Mouse (Mus musculus) heart, embryonic 16.5 days (tissue): ENCODE measurements at regions not wholly inside any gene's neighbourhood (a gene's known extent, or its start where the extent isn't known, plus 50 kb on each side); places are given as distances from the start of the nearest gene placed in this dataset.

Experiments
- ATAC-seq: fragments of 200-750 bp; cut with Nextera tagmentation; replicated peaks from 2 replicates; pipeline ENCODE4 v1.8.0; 2017; ENCODE audit warnings: moderate number of reproducible peaks; ENCODE audit not compliant: insufficient read depth, low FRiP score; ENCODE audit errors: extremely low read depth
- H3K27ac ChIP-seq: fragments of 300-500 bp; sonication (generic); 2 replicates; pipeline ENCODE4 v1.5.1; 2014; ENCODE audit warnings: mild to moderate bottlenecking, low read length, control low read depth, moderate library complexity
- H3K27me3 ChIP-seq: fragments of 300-500 bp; sonication (generic); 2 replicates; pipeline ENCODE4 v1.6.1; 2014; ENCODE audit warnings: low read length, mixed read lengths; ENCODE audit not compliant: control insufficient read depth, insufficient read depth
- H3K36me3 ChIP-seq: fragments of 300-500 bp; sonication (generic); 2 replicates; pipeline ENCODE4 v1.6.1; 2014; ENCODE audit not compliant: control insufficient read depth, insufficient read depth
- H3K4me1 ChIP-seq: fragments of 300-500 bp; sonication (generic); 2 replicates; pipeline ENCODE4 v1.6.1; 2014; ENCODE audit warnings: low read length, mixed read lengths; ENCODE audit not compliant: control insufficient read depth, insufficient read depth
- H3K4me2 ChIP-seq: fragments of 300-500 bp; sonication (generic); 2 replicates; pipeline ENCODE4 v1.6.1; 2014; ENCODE audit warnings: low read depth, mild to moderate bottlenecking, control low read depth, low read length
- H3K4me3 ChIP-seq: fragments of 300-500 bp; sonication (generic); 2 replicates; pipeline ENCODE4 v1.5.1; 2014; ENCODE audit warnings: mild to moderate bottlenecking, control low read depth, low read length
- H3K9ac ChIP-seq: fragments of 300-500 bp; sonication (generic); 2 replicates; pipeline ENCODE4 v1.6.1; 2014; ENCODE audit warnings: low read length, control low read depth
- H3K9me3 ChIP-seq: fragments of 300-500 bp; sonication (generic); replicated peaks from 2 replicates; pipeline ENCODE4 v1.6.1; 2016; ENCODE audit warnings: low read length; ENCODE audit not compliant: control insufficient read depth
- WGBS: fragments of 180-500 bp; shearing (Covaris S2); extraction: QIAGEN DNeasy Blood & Tissue Kit; methylation state at CpG from one replicate; pipeline ENCODE4 v1.1.7; 2014; 5-methylcytosine and 5-hydroxymethylcytosine counted together

DNA sequence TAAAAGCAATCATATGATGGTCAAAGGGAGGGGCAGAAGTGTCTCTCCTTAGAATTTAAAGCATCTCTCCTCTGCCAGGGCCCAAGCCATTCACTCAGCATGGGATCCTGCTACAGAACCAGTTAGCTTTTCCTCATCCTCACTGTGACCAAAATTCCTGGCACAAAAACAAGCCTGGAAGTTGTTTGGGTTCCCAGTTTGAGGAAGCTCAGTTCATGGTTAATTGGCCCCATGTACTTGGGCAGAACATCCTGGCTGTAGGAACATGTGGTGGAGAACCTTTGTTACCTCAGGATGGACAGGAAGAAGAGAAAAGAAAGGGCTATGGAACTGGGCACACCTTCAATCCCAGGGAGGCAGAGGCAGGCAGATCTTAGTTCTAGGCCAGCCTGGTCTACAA is 52.4 kb upstream of the Mfge8 start:
- H3K4me1 ChIP-seq, result peaks cover 10% of the 10 kb centered on the region
- H3K36me3 ChIP-seq, result no peaks in the 10 kb centered on the region
- no peak for ATAC-seq
- no peak overlapping the region for H3K27ac ChIP-seq
- no peaks in the 10 kb centered on the region for H3K27me3 ChIP-seq
- no peaks in the 10 kb centered on the region; the same call in 1 of the 2 replicates for H3K9me3 ChIP-seq
- H3K4me2 ChIP-seq, result no peak overlapping the region
- no peak overlapping the region for H3K9ac ChIP-seq
- H3K4me3 ChIP-seq, result no peak overlapping the region

DNA sequence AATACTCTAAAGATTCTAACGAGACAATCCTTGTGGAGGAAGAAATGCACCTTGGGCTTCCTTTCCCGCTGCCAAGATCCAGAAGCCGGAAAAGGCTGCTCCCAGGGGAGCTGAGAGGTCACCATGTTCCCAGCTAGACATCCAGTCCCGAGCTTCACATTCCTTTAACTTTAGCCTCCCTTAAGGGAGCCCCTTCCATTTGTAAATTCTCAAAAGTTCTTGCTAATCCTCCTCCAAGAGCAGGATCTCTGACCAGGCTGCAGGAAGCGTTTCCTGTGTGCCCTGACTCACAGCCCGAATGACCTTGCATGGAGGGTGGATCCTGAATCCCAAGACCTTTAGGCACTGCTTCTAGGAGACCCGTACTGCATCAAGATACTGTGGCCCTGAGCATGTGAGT is 53.5 kb upstream of the Mfge8 start:
- WGBS, result 25% methylated on average over 7 of the region's 7 CpGs
- H3K4me1 ChIP-seq, result peaks cover 10% of the 10 kb centered on the region
- H3K27ac ChIP-seq, result peak overlapping the region; percentile 67
- H3K9me3 ChIP-seq, result no peaks in the 10 kb centered on the region; the same call in 1 of the 2 replicates
- no peaks in the 10 kb centered on the region for H3K36me3 ChIP-seq
- H3K9ac ChIP-seq, result no peak overlapping the region
- peak; percentile 37; the same call in 1 of the 2 replicates for ATAC-seq
- no peak overlapping the region; the same call in 1 of the 2 replicates for H3K4me2 ChIP-seq
- H3K4me3 ChIP-seq, result no peak overlapping the region
- H3K27me3 ChIP-seq, result no peaks in the 10 kb centered on the region

DNA sequence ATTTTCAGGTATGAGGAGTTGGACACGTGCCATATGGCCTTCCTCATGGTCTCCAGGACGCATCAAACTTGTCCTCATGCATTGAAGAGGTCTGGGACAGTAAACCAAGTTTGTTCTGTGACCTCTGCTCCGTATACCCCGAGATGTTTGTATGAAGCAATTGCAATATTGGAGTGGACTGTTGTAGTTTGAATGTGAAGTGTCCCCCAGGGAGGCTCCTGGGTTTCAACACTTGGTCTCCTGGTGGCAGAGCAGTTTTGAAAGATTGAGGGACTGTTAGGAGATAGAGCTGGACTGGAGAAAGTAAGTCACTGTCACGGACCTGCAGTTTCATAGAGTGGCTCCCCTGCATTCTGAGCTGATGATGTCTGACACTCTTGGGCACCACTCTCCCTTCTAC is 54.6 kb upstream of the Mfge8 start:
- WGBS, result 76% methylated on average over 5 of the region's 5 CpGs
- peak overlapping the region; percentile 67; the same call in 1 of the 2 replicates for H3K27ac ChIP-seq
- H3K9ac ChIP-seq, result no peak overlapping the region
- no peaks in the 10 kb centered on the region; the same call in 1 of the 2 replicates for H3K9me3 ChIP-seq
- no peak overlapping the region for H3K4me2 ChIP-seq
- no peaks in the 10 kb centered on the region for H3K36me3 ChIP-seq
- ATAC-seq, result no peak
- no peaks in the 10 kb centered on the region for H3K27me3 ChIP-seq
- H3K4me3 ChIP-seq, result no peak overlapping the region
- peaks cover 10% of the 10 kb centered on the region for H3K4me1 ChIP-seq

DNA sequence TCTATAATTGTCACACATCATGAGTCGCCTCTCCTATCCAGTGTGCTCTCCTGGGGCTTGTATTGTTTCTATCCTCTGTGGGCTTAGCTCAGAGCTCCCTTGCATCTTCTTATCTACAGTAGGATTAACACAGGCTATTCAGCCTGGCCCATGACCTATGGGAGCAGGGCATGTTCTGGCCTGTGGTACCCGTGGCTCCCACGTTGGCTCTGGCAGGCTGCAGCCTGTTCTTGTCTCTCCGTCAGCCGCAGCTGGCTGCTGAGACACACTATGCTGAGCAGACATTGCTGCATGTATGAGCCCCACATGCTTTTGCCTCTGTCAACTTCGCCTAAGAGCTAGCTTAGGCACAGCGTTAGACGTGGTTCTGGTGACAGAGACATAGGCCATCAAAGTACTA is 58.3 kb upstream of the Mfge8 start:
- 42% methylated on average over 8 of the region's 8 CpGs for WGBS
- no peaks in the 10 kb centered on the region for H3K36me3 ChIP-seq
- H3K9ac ChIP-seq, result no peak overlapping the region
- H3K27ac ChIP-seq, result no peak overlapping the region
- peaks cover 22% of the 10 kb centered on the region for H3K4me1 ChIP-seq
- ATAC-seq, result no peak
- H3K4me2 ChIP-seq, result no peak overlapping the region
- no peaks in the 10 kb centered on the region for H3K27me3 ChIP-seq
- no peaks in the 10 kb centered on the region; the same call in 1 of the 2 replicates for H3K9me3 ChIP-seq
- H3K4me3 ChIP-seq, result no peak overlapping the region

DNA sequence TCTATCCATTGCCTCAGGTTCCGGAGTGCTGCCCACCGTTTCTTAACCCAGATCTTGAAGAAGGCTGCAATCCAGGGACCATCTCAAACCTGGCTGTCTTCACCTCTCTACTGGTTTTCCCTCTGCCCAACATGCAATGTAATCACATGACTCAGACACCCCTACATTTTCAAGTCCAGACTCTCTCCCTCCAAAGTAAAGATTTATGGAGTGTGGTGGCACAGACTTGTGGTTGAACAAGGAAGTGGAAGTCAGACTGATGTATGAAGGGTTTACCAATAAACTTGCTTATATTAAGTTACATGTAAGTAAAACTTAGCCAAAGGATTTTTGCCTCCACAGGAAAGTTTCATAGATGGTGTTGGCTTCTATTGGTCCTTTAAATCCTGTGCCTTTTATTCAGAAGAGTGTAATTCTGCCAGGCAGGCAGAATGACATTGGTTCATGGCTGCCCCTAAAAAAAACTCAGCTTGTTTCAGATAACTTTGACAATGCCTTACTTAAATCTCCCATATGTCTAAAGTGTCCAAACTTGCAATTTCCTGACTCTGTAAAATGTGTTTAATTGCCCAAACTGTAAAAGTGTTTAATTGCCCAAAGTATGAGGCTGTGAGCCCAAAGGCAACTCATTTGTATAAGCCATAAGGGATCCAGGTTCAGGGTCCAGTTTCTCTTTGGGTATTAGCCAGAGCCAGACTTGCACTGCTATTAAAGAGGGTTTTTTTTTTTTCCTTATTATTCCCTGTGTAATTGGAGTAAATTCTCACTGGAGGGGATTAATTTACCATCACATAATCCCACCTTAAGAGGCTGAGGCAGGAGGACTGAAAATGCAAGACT is 61.7 kb upstream of the Mfge8 start:
- WGBS, result 94% methylated on average over 2 of the region's 2 CpGs
- peaks cover 12% of the 10 kb centered on the region for H3K4me1 ChIP-seq
- no peaks in the 10 kb centered on the region for H3K36me3 ChIP-seq
- H3K4me3 ChIP-seq, result no peak overlapping the region
- H3K4me2 ChIP-seq, result peak overlapping the region; percentile 54; the same call in 1 of the 2 replicates
- H3K9ac ChIP-seq, result no peak overlapping the region
- ATAC-seq, result no peak
- H3K27me3 ChIP-seq, result no peaks in the 10 kb centered on the region
- H3K9me3 ChIP-seq, result no peaks in the 10 kb centered on the region; the same call in 1 of the 2 replicates
- H3K27ac ChIP-seq, result no peak overlapping the region

DNA sequence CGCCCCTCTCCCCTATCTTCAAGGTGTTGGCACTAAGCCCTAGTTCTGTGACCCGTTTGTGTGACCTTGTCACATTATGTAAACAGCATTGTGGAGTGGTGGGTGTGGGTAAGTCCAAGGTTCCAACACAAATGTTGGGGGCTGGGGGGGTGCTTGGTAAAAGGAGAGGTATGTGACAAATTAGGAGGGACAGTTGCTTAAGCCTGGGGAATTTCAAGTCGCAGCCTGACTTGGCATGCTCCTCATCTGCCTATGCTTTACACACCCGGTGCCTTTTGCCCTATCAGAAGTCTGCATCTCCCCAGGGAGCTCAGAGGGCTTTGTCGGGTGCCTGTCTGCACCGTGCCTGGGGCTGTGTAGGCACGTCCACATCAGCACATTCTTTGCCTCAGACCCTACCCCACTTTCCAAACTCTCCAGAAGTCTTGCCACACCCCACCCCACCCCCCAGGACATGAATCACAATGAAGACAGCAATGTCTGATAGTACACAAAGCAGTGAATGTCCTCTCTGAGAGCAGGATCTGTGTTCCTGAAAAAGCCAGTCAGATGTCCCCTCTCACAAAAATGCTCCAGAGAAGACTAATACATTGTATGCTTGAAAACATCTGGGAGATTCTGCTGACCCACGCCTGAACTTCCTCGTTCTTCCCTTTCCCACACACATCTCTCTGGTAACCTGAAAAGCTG is 61.6 kb upstream of the Abhd2 start:
- peaks cover 1% of the 10 kb centered on the region; the same call in 1 of the 2 replicates for H3K9me3 ChIP-seq
- no peak overlapping the region for H3K27ac ChIP-seq
- WGBS, result 10% methylated on average over 9 of the region's 9 CpGs
- no peaks in the 10 kb centered on the region for H3K27me3 ChIP-seq
- 0 out of 2 replicates have a peak overlapping the region, but pooled peaks have one; percentile 18 for H3K9ac ChIP-seq
- no peak overlapping the region for H3K4me3 ChIP-seq
- H3K36me3 ChIP-seq, result no peaks in the 10 kb centered on the region
- H3K4me2 ChIP-seq, result peak overlapping the region; percentile 54
- peak; percentile 76 for ATAC-seq
- peaks cover 12% of the 10 kb centered on the region for H3K4me1 ChIP-seq

DNA sequence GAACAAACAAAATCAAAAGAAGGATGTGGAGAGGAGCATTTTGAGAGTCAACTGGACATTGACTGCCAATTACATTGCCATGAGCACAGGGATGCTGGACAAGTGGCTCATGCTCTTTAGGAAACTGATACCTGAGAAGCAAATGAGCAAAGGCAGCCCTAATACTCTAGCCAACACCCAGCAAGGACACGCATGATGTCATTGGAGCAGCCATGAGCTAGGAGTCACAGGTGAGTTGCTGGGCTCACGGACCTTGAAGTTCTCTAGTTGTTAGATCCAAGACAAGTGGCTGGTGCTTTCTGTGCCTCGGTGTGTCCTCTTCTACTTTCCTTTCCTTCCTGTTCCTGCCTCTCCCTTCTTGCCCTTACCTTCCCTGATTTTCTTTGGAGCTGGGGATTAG is 60.8 kb upstream of the Abhd2 start:
- Histone ChIP-seq H3K27ac (no peak overlapping the region), H3K4me3 (no peak overlapping the region), H3K36me3 (no peaks in the 10 kb centered on the region), H3K4me1 (peaks cover 12% of the 10 kb centered on the region), H3K27me3 (no peaks in the 10 kb centered on the region), H3K9me3 (peaks cover 6% of the 10 kb centered on the region; the same call in 1 of the 2 replicates), H3K4me2 (no peak overlapping the region), H3K9ac (no peak overlapping the region)
- WGBS, result 83% methylated on average over 3 of the region's 3 CpGs
- ATAC-seq, result no peak

DNA sequence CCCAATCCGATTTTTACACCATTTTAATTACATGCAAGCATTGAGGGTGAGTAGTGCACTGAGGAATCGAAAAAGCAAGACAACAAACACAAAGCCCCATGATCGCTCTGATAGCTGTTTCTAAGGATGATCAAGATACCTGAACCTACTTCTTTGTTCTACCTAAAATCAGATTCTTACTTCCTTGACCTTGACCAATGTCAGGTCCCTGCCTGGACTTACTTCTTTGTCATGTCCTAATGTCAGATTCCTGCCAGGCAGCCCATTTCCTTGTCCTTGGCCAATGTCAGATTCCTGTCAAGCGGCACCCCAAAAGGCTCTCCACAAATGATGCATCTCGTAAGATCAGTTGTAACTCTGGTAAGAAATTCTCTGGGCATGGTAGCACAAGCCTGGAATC is 58.0 kb upstream of the Abhd2 start:
- Histone ChIP-seq H3K4me3 (no peak overlapping the region), H3K9me3 (peaks cover 6% of the 10 kb centered on the region; the same call in 1 of the 2 replicates), H3K4me2 (no peak overlapping the region), H3K9ac (no peak overlapping the region), H3K27me3 (no peaks in the 10 kb centered on the region), H3K36me3 (no peaks in the 10 kb centered on the region), H3K4me1 (peaks cover 15% of the 10 kb centered on the region), H3K27ac (no peak overlapping the region)
- 88% methylated on average over 5 of the region's 5 CpGs for WGBS
- ATAC-seq, result no peak

DNA sequence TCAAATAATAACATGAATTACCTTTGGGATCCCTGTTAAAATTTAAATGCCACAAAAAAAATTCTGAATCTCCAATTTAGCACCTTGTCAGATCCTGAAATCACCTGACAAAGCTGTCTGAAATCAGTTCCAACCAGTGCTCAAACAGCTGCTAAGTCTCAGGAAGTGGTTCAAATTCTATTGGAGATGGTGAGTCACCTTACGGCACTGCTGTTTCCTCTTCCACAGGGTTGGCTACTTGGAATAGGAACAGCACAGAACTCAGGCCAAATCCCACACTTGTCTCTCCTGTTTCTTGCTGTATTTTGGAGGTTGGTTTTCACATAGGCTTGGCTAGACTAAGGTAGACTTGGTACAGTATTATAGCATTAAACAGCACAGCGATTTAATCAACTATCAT is 55.8 kb upstream of the Abhd2 start:
- Histone ChIP-seq H3K9me3 (peaks cover 6% of the 10 kb centered on the region; the same call in 1 of the 2 replicates), H3K4me1 (peaks cover 13% of the 10 kb centered on the region), H3K27me3 (no peaks in the 10 kb centered on the region), H3K4me2 (no peak overlapping the region), H3K36me3 (no peaks in the 10 kb centered on the region), H3K9ac (no peak overlapping the region), H3K4me3 (no peak overlapping the region), H3K27ac (no peak overlapping the region)
- ATAC-seq, result no peak
- WGBS, result 78% methylated on average over 2 of the region's 2 CpGs
